Mouse (Mus musculus) midbrain, postnatal 0 days (tissue): Measurements from ENCODE around the gene Larp6. TPM values are rescaled to one million over a fixed set of nuclear protein-coding genes. Genes with fewer than 3 reads are reported as not detected.

ENCODE experiments used
- ATAC-seq: fragments of 200-750 bp; cut with Nextera tagmentation; 2 replicates; pipeline ENCODE4 v1.8.0; 2017; ENCODE audit warnings: moderate number of reproducible peaks, mild to moderate bottlenecking, moderate TSS enrichment, moderate library complexity; ENCODE audit not compliant: low FRiP score
- DNase-seq: peaks from one replicate; pipeline ENCODE4 v3.0.0-alpha.2; 2015; ENCODE audit warnings: low spot score
- H3K27ac ChIP-seq: fragments of 300-500 bp; sonication (generic); 2 replicates; pipeline ENCODE4 v1.5.1; 2014; ENCODE audit warnings: low read depth, mild to moderate bottlenecking, low read length, mixed read lengths
- H3K27me3 ChIP-seq: fragments of 300-500 bp; sonication (generic); 2 replicates; pipeline ENCODE4 v1.6.1; 2014; ENCODE audit warnings: low read length, control low read depth, mixed read lengths; ENCODE audit not compliant: insufficient read depth
- H3K36me3 ChIP-seq: fragments of 300-500 bp; sonication (generic); 2 replicates; pipeline ENCODE4 v1.6.1; 2014; ENCODE audit warnings: low read length, control low read depth, mixed read lengths; ENCODE audit not compliant: insufficient read depth
- H3K4me1 ChIP-seq: fragments of 300-500 bp; sonication (generic); 2 replicates; pipeline ENCODE4 v1.6.1; 2014; ENCODE audit warnings: mild to moderate bottlenecking, control low read depth, antibody characterized with exemption, low read length, mixed read lengths; ENCODE audit not compliant: insufficient read depth
- H3K4me2 ChIP-seq: fragments of 300-500 bp; sonication (generic); 2 replicates; pipeline ENCODE4 v1.6.1; 2014; ENCODE audit warnings: low read depth, mild to moderate bottlenecking, low read length, mixed read lengths; ENCODE audit not compliant: poor library complexity, severe bottlenecking
- H3K4me3 ChIP-seq: fragments of 300-500 bp; sonication (generic); 2 replicates; pipeline ENCODE4 v1.5.1; 2014; ENCODE audit warnings: low read depth, mild to moderate bottlenecking, low read length, moderate library complexity
- H3K9ac ChIP-seq: fragments of 300-500 bp; sonication (generic); replicated peaks from 2 replicates; pipeline ENCODE4 v1.6.1; 2014; ENCODE audit warnings: mild to moderate bottlenecking, low read length, moderate library complexity, mixed read lengths; ENCODE audit not compliant: poor library complexity, severe bottlenecking
- H3K9me3 ChIP-seq: fragments of 300-500 bp; sonication (generic); 2 replicates; pipeline ENCODE4 v1.6.1; 2016; ENCODE audit warnings: low read length, control low read depth
- CTCF ChIP-seq: IDR thresholded peaks from 2 replicates; pipeline ENCODE4 v1.5.1; 2016; ENCODE audit warnings: antibody characterized with exemption, mild to moderate bottlenecking
- WGBS: fragments of 180-500 bp; shearing (Covaris S2); extraction: QIAGEN DNeasy Blood & Tissue Kit; methylation state at CpG from one replicate; pipeline ENCODE4 v1.1.7; 2014; 5-methylcytosine and 5-hydroxymethylcytosine counted together
- polyA plus RNA-seq: library from polyadenylated mRNA; unstranded; fragments of >200 nt; fragmentation: Nextera tagmentation; extraction: Ambion mirVana; gene quantifications from 2 replicates; pipeline ENCODE4 v1.2.1, GENCODE M21; 2015
- total RNA-seq: library from RNA; depleted of rRNA; stranded (reverse); fragments of >200 nt; gene quantifications from 2 replicates; pipeline ENCODE4 v1.2.3, GENCODE M21; 2014

Larp6 gene
- total and polyA plus RNA-seq, 2 experiments from 2014 or later, result 30.4 to 37.3 TPM

GRCm38 (mm10) chr9:60687891-60688324, 24.9 kb upstream of the Larp6 start, which contains the start of gene Lrrc49:
TSS of gene Lrrc49 (minus strand) at chr9:60688158.
- H3K9me3 ChIP-seq, result no peaks in the 10 kb centered on the region
- ATAC-seq, result peak; percentile 95
- TF ChIP-seq CTCF, result no peak
- no peaks in the 10 kb centered on the region for H3K27me3 ChIP-seq
- peak within 1 kb of the TSS; percentile 57 for H3K4me2 ChIP-seq
- peak within 1 kb of the TSS; percentile 70 for H3K9ac ChIP-seq
- peaks cover 7% of the 10 kb centered on the region; the same call in 1 of the 2 replicates for H3K36me3 ChIP-seq
- peak; percentile 97 for DNase-seq
- H3K4me3 ChIP-seq, result peak within 1 kb of the TSS; percentile 58
- H3K4me1 ChIP-seq, result peaks cover 7% of the 10 kb centered on the region; the same call in 1 of the 2 replicates
- peak within 1 kb of the TSS; percentile 97 for H3K27ac ChIP-seq
- WGBS, result under 1% methylated on average over 21 of the region's 21 CpGs

- no peaks in the 10 kb centered on the region for H3K36me3 ChIP-seq
- 68% methylated on average over 4 of the region's 4 CpGs for WGBS
- no peak for TF ChIP-seq CTCF
- H3K27ac ChIP-seq, result no peak overlapping the region
- DNase-seq, result no peak
- no peak overlapping the region for H3K4me2 ChIP-seq
- no peaks in the 10 kb centered on the region for H3K9me3 ChIP-seq
- no peaks in the 10 kb centered on the region for H3K27me3 ChIP-seq
- H3K9ac ChIP-seq, result no peak overlapping the region
- no peak overlapping the region for H3K4me3 ChIP-seq
- no peak for ATAC-seq
- no peaks in the 10 kb centered on the region for H3K4me1 ChIP-seq
Measured at GRCm38 (mm10) chr9:60692624-60693023, 20.2 kb upstream of the Larp6 start.

GRCm38 (mm10) chr9:60693986-60694385, 18.8 kb upstream of the Larp6 start:
- Histone ChIP-seq H3K9ac (no peak overlapping the region), H3K9me3 (no peaks in the 10 kb centered on the region), H3K4me3 (no peak overlapping the region), H3K36me3 (no peaks in the 10 kb centered on the region), H3K4me1 (no peaks in the 10 kb centered on the region), H3K27me3 (no peaks in the 10 kb centered on the region), H3K27ac (no peak overlapping the region), H3K4me2 (no peak overlapping the region)
- WGBS, result 67% methylated on average over 2 of the region's 2 CpGs
- TF ChIP-seq CTCF, result peak; percentile 52
- ATAC-seq (no peak), DNase-seq (no peak)

GRCm38 (mm10) chr9:60696271-60696985, 16.4 kb upstream of the Larp6 start:
- TF ChIP-seq CTCF, result no peak
- H3K27me3 ChIP-seq, result no peaks in the 10 kb centered on the region
- no peak overlapping the region for H3K4me3 ChIP-seq
- H3K4me2 ChIP-seq, result no peak overlapping the region
- DNase-seq, result no peak
- no peaks in the 10 kb centered on the region for H3K36me3 ChIP-seq
- ATAC-seq, result no peak
- no peak overlapping the region for H3K9ac ChIP-seq
- no peaks in the 10 kb centered on the region for H3K9me3 ChIP-seq
- WGBS, result 78% methylated on average over 6 of the region's 6 CpGs
- H3K4me1 ChIP-seq, result no peaks in the 10 kb centered on the region
- no peak overlapping the region for H3K27ac ChIP-seq

GRCm38 (mm10) chr9:60699581-60700231, 13.1 kb upstream of the Larp6 start:
- H3K9me3 ChIP-seq, result no peaks in the 10 kb centered on the region
- H3K9ac ChIP-seq, result no peak overlapping the region
- ATAC-seq (no peak), DNase-seq (no peak)
- H3K4me3 ChIP-seq, result no peak overlapping the region
- H3K4me2 ChIP-seq, result no peak overlapping the region
- H3K4me1 ChIP-seq, result no peaks in the 10 kb centered on the region
- no peak for TF ChIP-seq CTCF
- WGBS, result 69% methylated on average over 18 of the region's 18 CpGs
- no peak overlapping the region for H3K27ac ChIP-seq
- no peaks in the 10 kb centered on the region for H3K36me3 ChIP-seq
- H3K27me3 ChIP-seq, result no peaks in the 10 kb centered on the region

GRCm38 (mm10) chr9:60707594-60707993, 5.2 kb upstream of the Larp6 start:
- 93% methylated on average over 2 of the region's 2 CpGs for WGBS
- TF ChIP-seq CTCF, result peak; percentile 32; the same call in 1 of the 2 replicates

More at GRCm38 (mm10) chr9:60707594-60707993, 5.2 kb upstream of the Larp6 start:
- DNase-seq (no peak), ATAC-seq (no peak)
- no peaks in the 10 kb centered on the region for H3K9me3 ChIP-seq
- no peak overlapping the region for H3K9ac ChIP-seq
- no peaks in the 10 kb centered on the region for H3K36me3 ChIP-seq
- H3K27me3 ChIP-seq, result no peaks in the 10 kb centered on the region
- H3K4me1 ChIP-seq, result no peaks in the 10 kb centered on the region
- H3K27ac ChIP-seq, result no peak overlapping the region
- no peak overlapping the region for H3K4me2 ChIP-seq
- H3K4me3 ChIP-seq, result no peak overlapping the region
